ENCODE assay signal across 8 mouse cellular contexts in the genomic region with DNA sequence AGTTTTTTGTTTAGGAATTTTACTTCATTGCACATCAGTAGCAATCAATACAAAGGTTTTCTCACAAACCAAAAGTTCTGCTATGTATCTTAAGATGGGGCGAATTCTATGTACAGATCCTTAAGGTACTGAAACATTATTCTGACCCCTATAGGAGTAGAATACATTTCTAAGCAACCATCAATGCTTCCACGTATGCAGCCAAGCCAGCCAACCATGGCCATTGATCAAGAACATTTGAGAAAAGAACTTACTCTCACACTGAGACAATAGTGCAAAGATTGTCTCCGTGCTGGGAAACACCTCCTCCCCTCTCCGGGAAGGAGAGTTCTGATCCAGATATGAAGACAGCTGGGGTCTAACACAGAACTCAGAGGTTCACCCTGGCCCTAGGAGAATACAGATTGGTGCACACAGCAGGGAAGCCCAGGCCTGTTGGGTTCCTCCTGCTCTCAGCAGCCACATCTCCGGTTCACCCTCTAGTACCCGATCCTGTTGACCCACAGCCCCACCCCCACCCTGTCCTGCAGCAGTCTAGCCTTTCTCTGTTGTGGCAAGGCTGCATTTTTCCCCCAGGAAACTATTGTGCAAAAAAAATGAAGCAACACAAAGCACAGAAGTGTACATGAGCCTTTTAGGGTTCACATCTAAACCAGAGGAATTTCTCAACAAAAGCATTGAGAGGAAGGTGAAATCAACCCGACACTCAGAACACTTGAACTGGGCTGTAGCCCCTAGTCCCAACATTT. TPM values are rescaled to one million over a fixed set of nuclear protein-coding genes. Genes with fewer than 3 reads are reported as not detected.
DNase-seq lines count a peak whose midpoint lies in the region; ATAC-seq lines count a peak whose summit lies in the region.

No protein-coding gene starts in this region.

- H3K9me3 ChIP-seq in lung, embryonic 15.5 days, result no peaks in the 10 kb centered on the region
- H3K9me3 ChIP-seq in limb, embryonic 10.5 days (replicated peaks), result no peaks in the 10 kb centered on the region
- no peaks in the 10 kb centered on the region for H3K9me3 ChIP-seq in neural tube, embryonic 14.5 days (ENCODE audit: control insufficient read depth, low read length)

- peak overlapping the region; percentile 88; the same call in 1 of the 2 replicates for H3K27ac ChIP-seq in lung, embryonic 15.5 days
- peak overlapping the region; percentile 96 for H3K27ac ChIP-seq in limb, embryonic 10.5 days
- H3K27ac ChIP-seq in neural tube, embryonic 14.5 days (ENCODE audit: low read depth, low read length), result peak overlapping the region; percentile 49; the same call in 1 of the 2 replicates

- H3K4me3 ChIP-seq in lung, embryonic 15.5 days, result no peak overlapping the region
- no peak overlapping the region for H3K4me3 ChIP-seq in limb, embryonic 10.5 days
- H3K4me3 ChIP-seq in neural tube, embryonic 14.5 days (ENCODE audit: low read depth, low read length), result no peak overlapping the region

- no peaks in the 10 kb centered on the region for H3K27me3 ChIP-seq in lung, embryonic 15.5 days
- H3K27me3 ChIP-seq in limb, embryonic 10.5 days (ENCODE audit: low read depth, poor library complexity, severe bottlenecking), result no peaks in the 10 kb centered on the region
- no peaks in the 10 kb centered on the region for H3K27me3 ChIP-seq in neural tube, embryonic 14.5 days (ENCODE audit: control insufficient read depth, insufficient read depth, low read length)

- H3K36me3 ChIP-seq in lung, embryonic 15.5 days, result no peaks in the 10 kb centered on the region
- H3K36me3 ChIP-seq in limb, embryonic 10.5 days, result no peaks in the 10 kb centered on the region
- no peaks in the 10 kb centered on the region for H3K36me3 ChIP-seq in neural tube, embryonic 14.5 days (ENCODE audit: control insufficient read depth, insufficient read depth, low read length)

- no peak overlapping the region for H3K9ac ChIP-seq in lung, embryonic 15.5 days
- H3K9ac ChIP-seq in neural tube, embryonic 14.5 days (replicated peaks; ENCODE audit: low read depth, low read length), result no peak overlapping the region

- ATAC-seq in lung, embryonic 15.5 days (ENCODE audit: borderline replicate concordance, extremely low read depth, low FRiP score, low TSS enrichment), result no peak
- ATAC-seq in neural tube, embryonic 14.5 days (ENCODE audit: low read depth), result no peak

- 45% methylated on average over 7 of the region's 7 CpGs for WGBS in lung, embryonic 15.5 days
- WGBS in limb, embryonic 10.5 days, result 60% methylated on average over 7 of the region's 7 CpGs
- WGBS in neural tube, embryonic 14.5 days, result 15% methylated on average over 7 of the region's 7 CpGs

- DNase-seq in lung, postnatal 25 days (ENCODE audit: low spot score), result no peak
- peak; percentile 46 for DNase-seq in fat pad, adult 2 months (ENCODE audit: extremely low read depth, low read depth, low spot score)
- no peak for DNase-seq in limb, embryonic 10.5 days (ENCODE audit: low spot score)
- DNase-seq in right cerebral cortex, postnatal 25 days, result no peak
- no peak for DNase-seq in cerebellum, adult 11 months
- no peak for DNase-seq in right cerebral cortex, adult 2 months (ENCODE audit: low spot score in 2 of 2)

- H3K4me2 ChIP-seq in lung, embryonic 15.5 days, result no peak overlapping the region
- H3K4me2 ChIP-seq in neural tube, embryonic 14.5 days (ENCODE audit: low read depth, low read length), result no peak overlapping the region

- H3K4me1 ChIP-seq in lung, embryonic 15.5 days, result peaks cover 49% of the 10 kb centered on the region
- H3K4me1 ChIP-seq in limb, embryonic 10.5 days, result peaks cover 70% of the 10 kb centered on the region
- H3K4me1 ChIP-seq in neural tube, embryonic 14.5 days (ENCODE audit: control insufficient read depth, insufficient read depth, low read length), result peaks cover 15% of the 10 kb centered on the region

RNA-seq across cellular contexts. Expression of a gene that starts 49.2 kb away (rescaled TPM):
- polyA plus RNA-seq in lung, embryonic 15.5 days (2015; fragmentation: Nextera tagmentation; extraction: Ambion mirVana), result 139 and 147 TPM in 2 replicates
- polyA plus RNA-seq in limb, embryonic 10.5 days (2016; fragmentation: Nextera tagmentation; extraction: Ambion mirVana), result 88.4 and 96.4 TPM in 2 replicates
- 26.6 and 41.0 TPM in 2 replicates for polyA plus RNA-seq in neural tube, embryonic 14.5 days (2014; fragmentation: Nextera tagmentation; extraction: Ambion mirVana)
